Mouse (Mus musculus) heart, postnatal 36 days (tissue): ENCODE measurements around the gene Slc7a8. TPM values are rescaled to one million over a fixed set of nuclear protein-coding genes. Genes with fewer than 3 reads are reported as not detected.

ENCODE experiments used
- total RNA-seq, 2 experiments: library from RNA; stranded (reverse); gene quantifications; 2 replicates each; pipeline ENCODE4 v1.2.3; 2021

Gene Slc7a8
- total RNA-seq, 2 experiments from 2014 or later = 2.6 to 3.1 TPM

Other genes starting within 250 kb of the Slc7a8 start
- gene Haus4, start 227.3 kb downstream of the Slc7a8 start, total RNA-seq = 1 to 10 TPM; 3.2 to 4.1 TPM
- 1 to 10 TPM; 6.1 to 6.4 TPM for gene Ajuba, start 204.4 kb downstream of the Slc7a8 start, total RNA-seq
- 1 to 10 TPM; 4.0 to 5.9 TPM for gene 4931414P19Rik, start 176.0 kb downstream of the Slc7a8 start, total RNA-seq
- 100 to 1,000 TPM; 185 to 191 TPM for gene Psmb5, start 163.9 kb downstream of the Slc7a8 start, total RNA-seq
- gene Psmb11, start 160.5 kb downstream of the Slc7a8 start, total RNA-seq = not detected
- not detected for gene Gm17606, start 141.0 kb downstream of the Slc7a8 start, total RNA-seq
- under 1 TPM; 0.27 to 0.44 TPM for gene Cdh24, start 140.6 kb downstream of the Slc7a8 start, total RNA-seq
- gene 1700123O20Rik, start 95.7 kb downstream of the Slc7a8 start, total RNA-seq = 10 to 100 TPM; 14.5 to 16.1 TPM
- gene Acin1, start 95.0 kb downstream of the Slc7a8 start, total RNA-seq = 10 to 100 TPM; 72.2 to 80.2 TPM
- not detected for gene Gm29776, start 83.1 kb downstream of the Slc7a8 start, total RNA-seq
- gene Cebpe, start 69.8 kb downstream of the Slc7a8 start, total RNA-seq = not detected
- not detected for gene Rnf212b, start 32.2 kb upstream of the Slc7a8 start, total RNA-seq
- 1 to 10 TPM; 5.2 to 8.8 TPM for gene Homez, start 89.0 kb upstream of the Slc7a8 start, total RNA-seq
- gene Ppp1r3e, start 95.6 kb upstream of the Slc7a8 start, total RNA-seq = 1 to 10 TPM; 2.6 to 2.9 TPM
- 10 to 100 TPM; 42.1 to 43.4 TPM for gene Bcl2l2, start 101.4 kb upstream of the Slc7a8 start, total RNA-seq
- 1 to 10 TPM; 3.5 to 6.6 TPM for gene Gm20521, start 101.5 kb upstream of the Slc7a8 start, total RNA-seq
- 10 to 100 TPM; 45.8 to 51.0 TPM for gene Pabpn1, start 110.6 kb upstream of the Slc7a8 start, total RNA-seq
- 1 to 10 TPM; 2.0 to 2.7 TPM for gene Slc22a17, start 131.2 kb upstream of the Slc7a8 start, total RNA-seq
- 1 to 10 TPM; 2.5 to 2.8 TPM for gene Efs, start 144.2 kb upstream of the Slc7a8 start, total RNA-seq
- not detected for gene Il25, start 150.7 kb upstream of the Slc7a8 start, total RNA-seq
- under 1 TPM in 1 of 2 experiments, not detected in 1; 0.46 TPM for gene Cmtm5, start 154.3 kb upstream of the Slc7a8 start, total RNA-seq
- over 10,000 TPM; 23,066 to 24,862 TPM for gene Myh6, start 185.0 kb upstream of the Slc7a8 start, total RNA-seq
- not detected for gene Gm17428, start 195.0 kb upstream of the Slc7a8 start, total RNA-seq
- 1,000 to 10,000 TPM; 2,242 to 2,437 TPM for gene Myh7, start 212.7 kb upstream of the Slc7a8 start, total RNA-seq
- 10 to 100 TPM; 25.6 to 29.3 TPM for gene Ngdn, start 233.5 kb upstream of the Slc7a8 start, total RNA-seq